Mouse (Mus musculus) embryonic facial prominence, embryonic 14.5 days (tissue): ENCODE measurements around the gene Hoxb5. TPM values are rescaled to one million over a fixed set of nuclear protein-coding genes. Genes with fewer than 3 reads are reported as not detected.

Experiments used
- ATAC-seq: fragments of 200-750 bp; cut with Nextera tagmentation; 2 replicates; pipeline ENCODE4 v1.8.0; 2017; ENCODE audit warnings: low read depth, moderate number of reproducible peaks, moderate TSS enrichment
- DNase-seq: peaks from one replicate; pipeline ENCODE4 v3.0.0-alpha.2; 2015; ENCODE audit warnings: low spot score
- H3K27ac ChIP-seq: fragments of 300-500 bp; sonication (generic); replicated peaks from 2 replicates; pipeline ENCODE4 v1.5.1; 2014; ENCODE audit warnings: low read depth, mild to moderate bottlenecking, low read length, moderate library complexity
- H3K27me3 ChIP-seq: fragments of 300-500 bp; sonication (generic); replicated peaks from 2 replicates; pipeline ENCODE4 v1.6.1; 2014; ENCODE audit warnings: low read length; ENCODE audit not compliant: control insufficient read depth, insufficient read depth
- H3K36me3 ChIP-seq: fragments of 300-500 bp; sonication (generic); 2 replicates; pipeline ENCODE4 v1.6.1; 2014; ENCODE audit warnings: low read length, mixed read lengths; ENCODE audit not compliant: control insufficient read depth, insufficient read depth
- H3K4me1 ChIP-seq: fragments of 300-500 bp; sonication (generic); 2 replicates; pipeline ENCODE4 v1.6.1; 2014; ENCODE audit warnings: antibody characterized with exemption, low read length; ENCODE audit not compliant: control insufficient read depth, insufficient read depth
- H3K4me2 ChIP-seq: fragments of 300-500 bp; sonication (generic); 2 replicates; pipeline ENCODE4 v1.6.1; 2014; ENCODE audit warnings: low read depth, mild to moderate bottlenecking, low read length, moderate library complexity, mixed read lengths
- H3K4me3 ChIP-seq: fragments of 300-500 bp; sonication (generic); 2 replicates; pipeline ENCODE4 v1.5.1; 2014; ENCODE audit warnings: low read depth, mild to moderate bottlenecking, low read length
- H3K9ac ChIP-seq: fragments of 300-500 bp; sonication (generic); 2 replicates; pipeline ENCODE4 v1.6.1; 2014; ENCODE audit warnings: low read depth, mild to moderate bottlenecking, low read length, moderate library complexity, mixed read lengths
- H3K9me3 ChIP-seq: fragments of 300-500 bp; sonication (generic); 2 replicates; pipeline ENCODE4 v1.6.1; 2016; ENCODE audit warnings: low read length; ENCODE audit not compliant: control insufficient read depth
- WGBS: fragments of 180-500 bp; shearing (Covaris S2); extraction: QIAGEN DNeasy Blood & Tissue Kit; methylation state at CpG from one replicate; pipeline ENCODE4 v1.1.7; 2014; 5-methylcytosine and 5-hydroxymethylcytosine counted together
- polyA plus RNA-seq: library from polyadenylated mRNA; unstranded; fragments of >200 nt; fragmentation: Nextera tagmentation; extraction: Ambion mirVana; gene quantifications from 2 replicates; pipeline ENCODE4 v1.2.1, GENCODE M21; 2014

Hoxb5 gene
- polyA plus RNA-seq, 1 experiment from 2014 or later: 1.8 TPM

- H3K27me3 ChIP-seq: peaks cover 99% of the 10 kb centered on the region
- DNase-seq (peak; percentile 48), ATAC-seq (no peak)
- H3K4me2 ChIP-seq: no peak overlapping the region
- H3K36me3 ChIP-seq: no peaks in the 10 kb centered on the region
- no peak overlapping the region for H3K9ac ChIP-seq
- no peaks in the 10 kb centered on the region for H3K9me3 ChIP-seq
- no peak overlapping the region for H3K4me3 ChIP-seq
- WGBS: 2% methylated on average over 24 of the region's 24 CpGs
- H3K4me1 ChIP-seq: no peaks in the 10 kb centered on the region
- H3K27ac ChIP-seq: no peak overlapping the region
These were observed 41.7 kb upstream of the Hoxb5 start for GRCm38 (mm10) chr11:96261323-96261890.

GRCm38 (mm10) chr11:96262262-96262830 is 40.8 kb upstream of the Hoxb5 start:
- Histone ChIP-seq H3K27me3 (peaks cover 100% of the 10 kb centered on the region), H3K4me1 (no peaks in the 10 kb centered on the region), H3K36me3 (no peaks in the 10 kb centered on the region), H3K4me3 (no peak overlapping the region), H3K9me3 (no peaks in the 10 kb centered on the region), H3K4me2 (no peak overlapping the region), H3K9ac (no peak overlapping the region), H3K27ac (no peak overlapping the region)
- no peak for DNase-seq
- no peak for ATAC-seq
- 11% methylated on average over 6 of the region's 6 CpGs for WGBS

GRCm38 (mm10) chr11:96263636-96264389 is 39.3 kb upstream of the Hoxb5 start:
- ATAC-seq: no peak
- Histone ChIP-seq H3K36me3 (no peaks in the 10 kb centered on the region), H3K27ac (no peak overlapping the region), H3K27me3 (peaks cover 99% of the 10 kb centered on the region), H3K4me1 (no peaks in the 10 kb centered on the region), H3K4me3 (no peak overlapping the region), H3K9me3 (no peaks in the 10 kb centered on the region), H3K4me2 (no peak overlapping the region), H3K9ac (no peak overlapping the region)
- WGBS: 1% methylated on average over 33 of the region's 33 CpGs
- no peak for DNase-seq

GRCm38 (mm10) chr11:96264390-96265020 is 38.6 kb upstream of the Hoxb5 start:
- DNase-seq: no peak
- H3K4me3 ChIP-seq: no peak overlapping the region
- WGBS: 3% methylated on average over 8 of the region's 8 CpGs

GRCm38 (mm10) chr11:96265954-96266353 is 37.2 kb upstream of the Hoxb5 start:
- Histone ChIP-seq H3K27me3 (peaks cover 99% of the 10 kb centered on the region), H3K4me1 (no peaks in the 10 kb centered on the region), H3K4me3 (no peak overlapping the region), H3K36me3 (no peaks in the 10 kb centered on the region), H3K27ac (no peak overlapping the region), H3K9me3 (no peaks in the 10 kb centered on the region), H3K9ac (no peak overlapping the region), H3K4me2 (no peak overlapping the region)
- WGBS: 0% methylated on average over 7 of the region's 7 CpGs
- DNase-seq: peak; percentile 13
- no peak for ATAC-seq

More at GRCm38 (mm10) chr11:96264390-96265020, 38.6 kb upstream of the Hoxb5 start:
- Histone ChIP-seq H3K27me3 (peaks cover 99% of the 10 kb centered on the region), H3K4me2 (no peak overlapping the region), H3K4me1 (no peaks in the 10 kb centered on the region), H3K9me3 (no peaks in the 10 kb centered on the region), H3K27ac (no peak overlapping the region), H3K9ac (no peak overlapping the region), H3K36me3 (no peaks in the 10 kb centered on the region)
- no peak for ATAC-seq

- no peak overlapping the region for H3K4me3 ChIP-seq
- no peak for ATAC-seq
- H3K36me3 ChIP-seq: no peaks in the 10 kb centered on the region
- H3K9ac ChIP-seq: no peak overlapping the region
- H3K27ac ChIP-seq: no peak overlapping the region
- H3K9me3 ChIP-seq: no peaks in the 10 kb centered on the region
- no peak for DNase-seq
- peaks cover 99% of the 10 kb centered on the region for H3K27me3 ChIP-seq
- WGBS: 12% methylated on average over 7 of the region's 7 CpGs
- no peaks in the 10 kb centered on the region for H3K4me1 ChIP-seq
- H3K4me2 ChIP-seq: no peak overlapping the region
These were observed 35.9 kb upstream of the Hoxb5 start for GRCm38 (mm10) chr11:96267021-96267920.

GRCm38 (mm10) chr11:96268031-96268745 is 34.9 kb upstream of the Hoxb5 start:
- Histone ChIP-seq H3K4me1 (no peaks in the 10 kb centered on the region), H3K4me3 (no peak overlapping the region), H3K9ac (no peak overlapping the region), H3K36me3 (no peaks in the 10 kb centered on the region), H3K9me3 (no peaks in the 10 kb centered on the region), H3K4me2 (no peak overlapping the region), H3K27me3 (peaks cover 99% of the 10 kb centered on the region), H3K27ac (no peak overlapping the region)
- ATAC-seq (no peak), DNase-seq (no peak)
- 4% methylated on average over 1 of the region's 1 CpGs for WGBS
